ENCODE assay signal across 9 mouse cellular contexts in the genomic region with DNA sequence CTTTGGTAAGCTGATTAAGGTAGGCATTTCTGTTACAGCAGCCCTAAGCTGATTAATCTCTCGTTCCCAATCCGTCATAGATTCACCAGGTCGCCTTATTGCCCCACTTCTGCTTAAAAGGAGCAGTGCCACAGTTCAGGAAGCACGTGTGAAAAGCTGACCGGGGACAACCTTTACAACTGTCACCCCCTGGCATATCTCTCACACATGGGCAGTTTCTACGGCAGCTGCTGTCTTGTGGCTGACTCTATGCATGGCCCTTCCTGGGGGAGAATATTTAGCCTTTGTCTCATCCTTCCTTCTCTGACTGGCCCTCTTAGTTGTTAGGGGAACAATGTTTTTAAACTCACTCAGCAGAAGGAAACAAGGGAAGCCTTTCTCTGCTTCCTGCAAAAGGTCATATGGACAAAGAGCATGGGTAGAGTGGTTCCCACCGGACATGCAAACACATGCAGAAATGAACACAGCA.
DNase-seq lines count a peak whose midpoint lies in the region; ATAC-seq and TF ChIP-seq lines count a peak whose summit lies in the region.
"Had no signal": no experiment of that assay in that cellular context is flagged by ENCODE, and none has a peak within 500 bp of the region (broad histone marks: within the 10 kb centered on the region; RNA-seq: fewer than 3 reads in every experiment).

No protein-coding gene starts in this region.

- TF ChIP-seq EP300 in liver, embryonic 14.5 days (IDR thresholded peaks at IDR 0.05; ENCODE audit: low read depth): no peak

- H3K27ac ChIP-seq in liver, embryonic 14.5 days: no peak overlapping the region
- no peak overlapping the region for H3K27ac ChIP-seq in liver, embryonic 12.5 days
- H3K27ac ChIP-seq in kidney, embryonic 14.5 days (ENCODE audit: low read depth, low read length): peak overlapping the region; percentile 76
- H3K27ac ChIP-seq: gastrocnemius, adult 2 months; neural tube, embryonic 12.5 days had no signal

- no peaks in the 10 kb centered on the region for H3K9me3 ChIP-seq in liver, embryonic 14.5 days (ENCODE audit: control insufficient read depth, low read length)
- H3K9me3 ChIP-seq in liver, embryonic 12.5 days (replicated peaks): no peaks in the 10 kb centered on the region
- H3K9me3 ChIP-seq in kidney, embryonic 14.5 days (ENCODE audit: control insufficient read depth, low read length): no peaks in the 10 kb centered on the region
- H3K9me3 ChIP-seq: neural tube, embryonic 12.5 days had no signal

- H3K4me3 ChIP-seq in liver, embryonic 14.5 days (ENCODE audit: insufficient read depth in 1 of 2, low read depth in 2 of 2, low read length in 2 of 2): no peak overlapping the region
- no peak overlapping the region for H3K4me3 ChIP-seq in liver, embryonic 12.5 days
- H3K4me3 ChIP-seq in kidney, embryonic 14.5 days (ENCODE audit: low read length): no peak overlapping the region
- no peak overlapping the region for H3K4me3 ChIP-seq in myocyte
- H3K4me3 ChIP-seq: gastrocnemius, adult 2 months; neural tube, embryonic 12.5 days had no signal

- no peaks in the 10 kb centered on the region for H3K79me2 ChIP-seq in myocyte (ENCODE audit: control insufficient read depth, insufficient read depth)

- DNase-seq in liver, embryonic 14.5 days (ENCODE audit: low read depth in 3 of 3, low spot score in 3 of 3): no peak
- peak; percentile 19 for DNase-seq in embryo, embryonic 9.5 days (ENCODE audit: extremely low spot score)
- DNase-seq in gastrocnemius, postnatal 4 days (ENCODE audit: low spot score in 2 of 2): no peak
- DNase-seq in cerebellum, adult 8-10 months: no peak
- DNase-seq: gastrocnemius, adult 2 months had no signal

- 0 out of 4 replicates have a peak, but pooled peaks cover 0 to 3% of the 10 kb centered on the region in 2 experiments for H3K4me1 ChIP-seq in liver, embryonic 14.5 days (replicated peaks; ENCODE audit: control insufficient read depth in 2 of 2, insufficient read depth in 2 of 2, low read length in 1 of 2)
- H3K4me1 ChIP-seq in liver, embryonic 12.5 days: no peaks in the 10 kb centered on the region
- H3K4me1 ChIP-seq in kidney, embryonic 14.5 days (ENCODE audit: control insufficient read depth, insufficient read depth, low read length): peaks cover 15% of the 10 kb centered on the region; the same call in 1 of the 2 replicates

- no peak for TF ChIP-seq POLR2A in myocyte (IDR thresholded peaks at IDR 0.05; ENCODE audit: insufficient read length, low read depth)

- no peaks in the 10 kb centered on the region for H3K27me3 ChIP-seq in liver, embryonic 14.5 days (ENCODE audit: control insufficient read depth, insufficient read depth, low read length)
- H3K27me3 ChIP-seq in liver, embryonic 12.5 days (replicated peaks): no peaks in the 10 kb centered on the region
- no peaks in the 10 kb centered on the region for H3K27me3 ChIP-seq in kidney, embryonic 14.5 days (ENCODE audit: control insufficient read depth, insufficient read depth, low read length)
- no peaks in the 10 kb centered on the region for H3K27me3 ChIP-seq in myocyte (ENCODE audit: control insufficient read depth, insufficient read depth, insufficient read length)
- H3K27me3 ChIP-seq: neural tube, embryonic 12.5 days had no signal

- H3ac ChIP-seq in myocyte (ENCODE audit: control insufficient read depth, insufficient read length): no peak overlapping the region

- no peak overlapping the region for H3K9ac ChIP-seq in liver, embryonic 14.5 days (replicated peaks)
- no peak overlapping the region for H3K9ac ChIP-seq in liver, embryonic 12.5 days
- no peak overlapping the region; the same call in 1 of the 2 replicates for H3K9ac ChIP-seq in kidney, embryonic 14.5 days (ENCODE audit: low read depth, low read length)
- H3K9ac ChIP-seq: neural tube, embryonic 12.5 days had no signal

- WGBS in liver, embryonic 14.5 days (ENCODE audit: insufficient replicate concordance): 11% methylated on average over 7 of the region's 7 CpGs
- whole genome bisulfite sequencing in liver, embryonic 12.5 days (ENCODE audit: insufficient replicate concordance): 19% methylated on average over 7 of the region's 7 CpGs
- WGBS in kidney, embryonic 14.5 days: 40% methylated on average over 7 of the region's 7 CpGs

- no peak overlapping the region for H3K4me2 ChIP-seq in liver, embryonic 14.5 days (ENCODE audit: low read depth)
- no peak overlapping the region for H3K4me2 ChIP-seq in liver, embryonic 12.5 days
- no peak overlapping the region for H3K4me2 ChIP-seq in kidney, embryonic 14.5 days (replicated peaks; ENCODE audit: low read depth, low read length)
- no peak overlapping the region for H3K4me2 ChIP-seq in myocyte (ENCODE audit: low read depth)
- H3K4me2 ChIP-seq: neural tube, embryonic 12.5 days had no signal

- no peak for TF ChIP-seq CTCF in liver, embryonic 14.5 days (IDR thresholded peaks at IDR 0.05; ENCODE audit: low read depth)

- no peaks in the 10 kb centered on the region for H3K36me3 ChIP-seq in liver, embryonic 14.5 days (replicated peaks; ENCODE audit: control insufficient read depth, insufficient read depth, low read depth)
- H3K36me3 ChIP-seq in liver, embryonic 12.5 days: no peaks in the 10 kb centered on the region
- H3K36me3 ChIP-seq in kidney, embryonic 14.5 days (ENCODE audit: control insufficient read depth, insufficient read depth, low read length): no peaks in the 10 kb centered on the region
- no peaks in the 10 kb centered on the region for H3K36me3 ChIP-seq in myocyte (ENCODE audit: control insufficient read depth, insufficient read depth)
- H3K36me3 ChIP-seq: neural tube, embryonic 12.5 days had no signal

- ATAC-seq in liver, embryonic 14.5 days (ENCODE audit: insufficient read depth): peak; percentile 33; the same call in 1 of the 2 replicates
- ATAC-seq in liver, embryonic 12.5 days: no peak
- peak; percentile 32; the same call in 1 of the 2 replicates for ATAC-seq in kidney, embryonic 14.5 days (ENCODE audit: low FRiP score, low TSS enrichment)

TF ChIP-seq in myocyte, 11 proteins besides CTCF, POLR2A, EP300 and RAD21:
- TF ChIP-seq E2F4 (IDR thresholded peaks at IDR 0.05; ENCODE audit: insufficient read depth) (no peak), TCF3 (IDR thresholded peaks at IDR 0.05; ENCODE audit: insufficient read length, low read depth) (no peak), MYOG (IDR thresholded peaks at IDR 0.05; ENCODE audit: control insufficient read depth in 1 of 3, insufficient read depth in 1 of 3, insufficient read length in 2 of 3, low read depth in 2 of 3) (peak in 2 of 3 experiments; percentile 9 to 34), REST (IDR thresholded peaks at IDR 0.05; ENCODE audit: insufficient read depth, insufficient read length) (no peak), MYOD1 (IDR thresholded peaks at IDR 0.05; ENCODE audit: control insufficient read depth in 1 of 3, insufficient read length in 2 of 3, low read depth in 2 of 3) (peak in 1 of 3 experiments; percentile 45)
